Mouse (Mus musculus) liver, embryonic 16.5 days (tissue): Measurements from ENCODE around the gene Plekha5. TPM values are rescaled to one million over a fixed set of nuclear protein-coding genes. Genes with fewer than 3 reads are reported as not detected.

Experiments used
- ATAC-seq: fragments of 200-750 bp; cut with Nextera tagmentation; 2 replicates; pipeline ENCODE4 v1.8.0; 2017; ENCODE audit warnings: low read depth, mild to moderate bottlenecking, moderate number of reproducible peaks, moderate library complexity
- H3K27ac ChIP-seq: fragments of 300-500 bp; sonication (generic); 2 replicates; pipeline ENCODE4 v1.5.1; 2014; ENCODE audit warnings: mild to moderate bottlenecking, low read length
- H3K27me3 ChIP-seq: fragments of 300-500 bp; sonication (generic); 2 replicates; pipeline ENCODE4 v1.6.1; 2014; ENCODE audit warnings: low read depth, low read length, mixed read lengths; ENCODE audit not compliant: control insufficient read depth, insufficient read depth
- H3K36me3 ChIP-seq: fragments of 300-500 bp; sonication (generic); 2 replicates; pipeline ENCODE4 v1.6.1; 2014; ENCODE audit warnings: mild to moderate bottlenecking; ENCODE audit not compliant: control insufficient read depth, insufficient read depth
- H3K4me1 ChIP-seq: fragments of 300-500 bp; sonication (generic); 2 replicates; pipeline ENCODE4 v1.6.1; 2014; ENCODE audit warnings: low read depth, low read length, mixed read lengths; ENCODE audit not compliant: control insufficient read depth
- H3K4me2 ChIP-seq: fragments of 300-500 bp; sonication (generic); 2 replicates; pipeline ENCODE4 v1.6.1; 2014; ENCODE audit warnings: low read depth, low read length, mixed read lengths
- H3K4me3 ChIP-seq: fragments of 300-500 bp; sonication (generic); 2 replicates; pipeline ENCODE4 v1.5.1; 2014; ENCODE audit warnings: low read depth, mild to moderate bottlenecking, low read length
- H3K9ac ChIP-seq: fragments of 300-500 bp; sonication (generic); 2 replicates; pipeline ENCODE4 v1.6.1; 2014; ENCODE audit warnings: low read depth, low read length
- H3K9me3 ChIP-seq: fragments of 300-500 bp; sonication (generic); replicated peaks from 2 replicates; pipeline ENCODE4 v1.6.1; 2016; ENCODE audit warnings: low read length; ENCODE audit not compliant: control insufficient read depth
- WGBS: fragments of 180-500 bp; shearing (Covaris S2); extraction: QIAGEN DNeasy Blood & Tissue Kit; methylation state at CpG from one replicate; pipeline ENCODE4 v1.1.7; 2014; ENCODE audit not compliant: insufficient replicate concordance; 5-methylcytosine and 5-hydroxymethylcytosine counted together
- polyA plus RNA-seq: library from polyadenylated mRNA; unstranded; fragments of >200 nt; fragmentation: Nextera tagmentation; extraction: Ambion mirVana; gene quantifications from 2 replicates; pipeline ENCODE4 v1.2.1, GENCODE M21; 2015

The Plekha5 gene
- polyA plus RNA-seq, 1 experiment from 2014 or later, result 5.5 TPM

DNA sequence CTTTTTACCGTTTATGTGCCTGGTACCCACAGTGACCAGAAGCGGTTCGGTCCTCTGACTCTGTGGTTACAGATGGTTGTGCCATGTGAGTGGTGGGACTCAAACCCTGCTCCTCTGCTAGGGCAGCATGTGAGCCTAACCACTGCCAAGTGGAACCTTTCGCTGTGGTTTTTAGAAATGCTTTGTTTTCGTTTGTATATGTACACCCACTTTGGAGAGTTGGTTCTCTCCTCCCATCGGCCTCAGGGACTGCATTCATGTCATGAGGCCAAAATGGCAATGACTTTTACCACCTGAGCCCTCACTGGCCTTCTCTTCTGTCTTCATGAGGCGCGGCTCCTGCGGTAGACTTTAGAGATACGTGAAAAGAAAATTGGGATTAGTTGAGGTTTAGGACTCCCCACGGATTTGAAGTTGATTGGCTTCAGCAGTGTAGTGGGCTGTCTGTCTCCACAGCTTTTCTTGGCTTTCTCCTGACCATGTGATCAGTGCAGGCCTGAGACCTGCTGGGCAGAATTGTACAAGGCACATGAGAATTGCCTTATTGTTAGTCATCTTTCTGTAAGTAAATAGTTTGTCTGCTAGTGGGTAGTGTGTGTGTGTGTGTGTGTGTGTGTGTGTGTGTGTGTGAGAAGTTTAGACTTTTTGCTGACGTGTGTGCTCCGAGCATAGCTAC lies 84.8 kb downstream of the Plekha5 start:
- no peaks in the 10 kb centered on the region; the same call in none of the 2 replicates for H3K4me1 ChIP-seq
- H3K27ac ChIP-seq, result no peak overlapping the region
- H3K4me3 ChIP-seq, result no peak overlapping the region
- no peak overlapping the region for H3K4me2 ChIP-seq
- no peak for ATAC-seq
- 67% methylated on average over 13 of the region's 13 CpGs for WGBS
- no peaks in the 10 kb centered on the region for H3K9me3 ChIP-seq
- no peaks in the 10 kb centered on the region for H3K36me3 ChIP-seq
- no peak overlapping the region for H3K9ac ChIP-seq
- no peaks in the 10 kb centered on the region for H3K27me3 ChIP-seq

DNA sequence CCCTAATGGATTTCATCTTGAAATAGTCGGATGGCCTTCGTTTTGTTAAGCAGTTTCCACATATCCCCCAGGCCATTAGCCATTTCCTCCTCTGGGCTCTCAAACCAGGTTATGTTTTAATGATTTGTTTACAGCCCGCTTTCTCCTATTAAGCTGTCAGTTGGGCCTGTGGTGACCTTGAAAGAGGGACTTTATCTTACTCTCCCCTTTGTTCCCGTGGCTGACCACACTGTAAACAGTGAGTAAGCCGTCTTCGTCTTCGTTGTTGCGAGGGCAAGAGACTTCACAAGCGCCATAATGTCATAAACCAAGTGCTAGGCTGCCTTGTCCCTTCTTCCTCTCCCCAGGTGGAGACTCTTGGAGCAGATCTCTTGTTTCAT lies 85.3 kb downstream of the Plekha5 start:
- no peak overlapping the region for H3K4me2 ChIP-seq
- no peak overlapping the region for H3K9ac ChIP-seq
- no peaks in the 10 kb centered on the region for H3K9me3 ChIP-seq
- H3K27ac ChIP-seq, result peak overlapping the region; percentile 29; the same call in 1 of the 2 replicates
- H3K36me3 ChIP-seq, result no peaks in the 10 kb centered on the region
- H3K4me3 ChIP-seq, result no peak overlapping the region
- peak; percentile 40; the same call in 1 of the 2 replicates for ATAC-seq
- 31% methylated on average over 9 of the region's 9 CpGs for WGBS
- H3K4me1 ChIP-seq, result no peaks in the 10 kb centered on the region; the same call in none of the 2 replicates
- no peaks in the 10 kb centered on the region for H3K27me3 ChIP-seq

DNA sequence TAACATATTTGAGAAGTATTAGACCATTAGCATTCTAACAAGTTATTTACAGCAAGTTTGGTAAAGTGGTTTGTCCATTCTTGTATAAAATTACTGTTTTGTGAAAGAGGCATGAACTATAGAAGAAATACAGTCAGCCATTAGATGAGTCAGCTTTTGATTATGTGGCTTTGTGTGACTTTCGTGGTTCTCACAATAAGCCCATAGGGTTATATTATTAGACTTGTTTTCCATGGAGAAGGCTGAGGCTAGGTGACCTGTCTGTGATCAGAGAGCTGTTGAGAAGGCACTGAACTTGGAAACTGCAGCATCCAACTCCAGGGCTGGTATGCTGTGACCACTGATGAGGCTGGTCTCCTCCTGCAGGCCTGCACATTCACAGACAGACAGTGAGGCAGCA lies 88.2 kb downstream of the Plekha5 start:
- no peak for ATAC-seq
- no peaks in the 10 kb centered on the region for H3K27me3 ChIP-seq
- H3K27ac ChIP-seq, result no peak overlapping the region
- H3K36me3 ChIP-seq, result no peaks in the 10 kb centered on the region
- H3K4me2 ChIP-seq, result no peak overlapping the region
- H3K4me3 ChIP-seq, result no peak overlapping the region
- H3K9me3 ChIP-seq, result no peaks in the 10 kb centered on the region
- H3K9ac ChIP-seq, result no peak overlapping the region
- 52% methylated on average over 1 of the region's 1 CpGs for WGBS
- H3K4me1 ChIP-seq, result peaks cover 3% of the 10 kb centered on the region

DNA sequence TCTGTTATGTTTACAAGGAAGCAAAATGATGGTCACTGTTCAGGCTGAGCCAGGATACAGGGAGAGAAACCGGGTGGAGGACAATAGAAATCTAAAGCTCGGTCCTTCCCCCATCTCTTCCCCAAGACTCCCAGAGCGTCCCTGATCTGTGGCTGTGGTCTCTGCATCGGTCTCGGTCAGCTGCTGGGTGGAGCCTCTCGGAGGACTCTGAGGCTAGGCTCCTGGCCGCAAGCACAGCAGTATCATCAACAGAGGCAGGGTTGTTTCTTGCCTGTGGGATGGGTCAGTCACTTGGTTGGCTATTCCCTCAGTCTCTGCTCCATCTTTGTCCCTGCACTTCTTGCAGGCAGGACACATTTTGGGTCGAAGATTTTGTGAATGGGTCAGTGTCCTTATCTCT lies 88.6 kb downstream of the Plekha5 start:
- H3K27me3 ChIP-seq, result no peaks in the 10 kb centered on the region
- no peak overlapping the region for H3K27ac ChIP-seq
- H3K4me1 ChIP-seq, result peaks cover 3% of the 10 kb centered on the region
- no peak overlapping the region for H3K9ac ChIP-seq
- no peaks in the 10 kb centered on the region for H3K9me3 ChIP-seq
- 48% methylated on average over 8 of the region's 8 CpGs for WGBS
- ATAC-seq, result no peak
- H3K4me2 ChIP-seq, result no peak overlapping the region
- H3K4me3 ChIP-seq, result no peak overlapping the region
- H3K36me3 ChIP-seq, result no peaks in the 10 kb centered on the region

DNA sequence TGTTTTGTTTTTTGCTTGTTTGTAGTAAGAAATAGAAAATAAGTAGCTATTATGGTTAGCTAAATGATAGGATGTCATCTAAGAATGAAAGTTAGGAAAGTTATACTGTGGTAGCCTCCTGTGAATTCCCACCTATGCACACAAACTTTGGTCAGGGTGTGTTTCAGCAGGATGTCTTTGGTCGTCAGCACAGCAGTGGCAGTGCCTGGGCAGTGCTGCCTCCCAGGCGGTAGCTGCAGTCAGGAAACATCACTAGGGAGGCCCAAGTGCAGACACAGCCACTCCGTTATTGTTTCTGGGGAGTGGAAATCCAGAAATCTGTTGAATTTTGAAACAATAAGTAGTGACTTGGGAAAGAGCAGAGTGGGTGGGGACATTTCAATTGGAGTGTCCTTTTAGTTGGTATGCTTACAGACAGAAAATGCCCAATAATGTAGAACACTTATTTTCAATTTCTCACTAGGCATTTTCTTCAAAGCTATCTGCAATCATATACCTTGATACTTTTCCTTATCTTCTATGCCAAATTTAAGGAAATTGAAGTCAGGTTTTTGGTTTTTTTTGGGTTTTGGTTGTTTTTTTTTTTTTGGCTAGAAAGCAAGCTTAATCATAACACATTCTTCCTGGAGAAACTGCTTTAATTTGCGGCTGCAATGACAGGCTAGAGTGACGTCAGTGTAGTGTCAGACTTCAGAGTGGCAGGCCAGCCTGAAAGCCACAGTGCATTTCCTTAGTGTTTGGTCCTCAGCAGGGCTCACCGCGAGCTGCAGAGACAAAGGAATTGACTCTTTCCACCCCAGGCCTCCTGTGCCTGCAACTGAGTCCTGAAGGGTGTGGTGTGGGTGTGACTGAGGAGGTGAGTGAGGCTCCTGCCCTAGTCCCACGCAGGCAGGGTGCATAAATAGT lies 90.6 kb downstream of the Plekha5 start:
- 0 out of 2 replicates have a peak, but pooled peaks have one; percentile 27 for ATAC-seq
- H3K9ac ChIP-seq, result no peak overlapping the region
- WGBS, result 18% methylated on average over 8 of the region's 8 CpGs

DNA sequence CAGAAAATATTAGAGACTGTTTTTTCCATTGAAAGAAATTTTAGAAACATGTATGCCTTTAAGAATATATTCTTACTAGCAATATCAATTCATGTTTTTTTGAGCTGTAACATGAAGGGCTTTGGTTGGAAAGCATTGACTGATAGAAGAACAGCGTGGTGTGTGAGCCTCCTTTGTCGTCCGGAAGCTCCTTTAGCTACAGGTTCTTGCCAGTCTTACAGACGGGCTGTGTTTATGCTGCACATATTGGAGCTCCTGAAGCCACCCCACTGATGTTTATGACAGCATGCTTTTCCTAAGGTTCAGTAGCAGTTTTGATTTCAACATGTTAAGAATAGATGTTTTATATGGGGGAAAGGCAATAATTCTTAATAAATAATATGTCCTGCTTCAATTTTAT lies 91.7 kb downstream of the Plekha5 start:
- ATAC-seq, result no peak
- 60% methylated on average over 4 of the region's 4 CpGs for WGBS
- H3K9ac ChIP-seq, result no peak overlapping the region
- no peak overlapping the region for H3K4me2 ChIP-seq
- H3K9me3 ChIP-seq, result no peaks in the 10 kb centered on the region
- H3K4me1 ChIP-seq, result peaks cover 3% of the 10 kb centered on the region
- H3K27me3 ChIP-seq, result no peaks in the 10 kb centered on the region
- H3K27ac ChIP-seq, result no peak overlapping the region
- no peaks in the 10 kb centered on the region for H3K36me3 ChIP-seq
- no peak overlapping the region for H3K4me3 ChIP-seq

More for the DNA sequence above, 90.6 kb downstream of the Plekha5 start:
- peaks cover 3% of the 10 kb centered on the region for H3K4me1 ChIP-seq
- no peaks in the 10 kb centered on the region for H3K36me3 ChIP-seq
- H3K4me2 ChIP-seq, result no peak overlapping the region
- no peaks in the 10 kb centered on the region for H3K9me3 ChIP-seq
- H3K27ac ChIP-seq, result no peak overlapping the region
- no peaks in the 10 kb centered on the region for H3K27me3 ChIP-seq
- no peak overlapping the region for H3K4me3 ChIP-seq

DNA sequence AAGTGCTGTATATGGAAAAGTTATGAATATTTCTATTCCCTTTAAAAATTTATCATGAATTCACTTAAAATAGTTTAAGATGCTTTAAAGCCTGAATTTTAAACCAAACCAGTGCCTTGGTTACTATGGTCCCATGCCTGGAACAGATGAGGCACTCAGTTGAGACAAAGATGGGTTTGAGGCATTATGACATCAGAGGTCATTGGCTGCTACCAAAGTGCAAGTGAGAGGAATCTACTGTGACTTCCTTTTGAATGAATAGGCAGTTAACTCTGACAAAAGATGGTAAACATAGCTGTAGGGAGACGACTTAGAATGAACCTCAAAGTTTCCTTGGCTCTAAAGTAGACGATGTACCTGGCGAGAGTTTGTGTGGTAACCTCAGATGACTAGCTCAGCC lies 92.3 kb downstream of the Plekha5 start:
- Histone ChIP-seq H3K4me2 (no peak overlapping the region), H3K9me3 (no peaks in the 10 kb centered on the region), H3K27me3 (no peaks in the 10 kb centered on the region), H3K4me3 (no peak overlapping the region), H3K9ac (no peak overlapping the region), H3K4me1 (peaks cover 3% of the 10 kb centered on the region), H3K36me3 (no peaks in the 10 kb centered on the region), H3K27ac (no peak overlapping the region)
- ATAC-seq, result no peak
- 51% methylated on average over 3 of the region's 3 CpGs for WGBS

DNA sequence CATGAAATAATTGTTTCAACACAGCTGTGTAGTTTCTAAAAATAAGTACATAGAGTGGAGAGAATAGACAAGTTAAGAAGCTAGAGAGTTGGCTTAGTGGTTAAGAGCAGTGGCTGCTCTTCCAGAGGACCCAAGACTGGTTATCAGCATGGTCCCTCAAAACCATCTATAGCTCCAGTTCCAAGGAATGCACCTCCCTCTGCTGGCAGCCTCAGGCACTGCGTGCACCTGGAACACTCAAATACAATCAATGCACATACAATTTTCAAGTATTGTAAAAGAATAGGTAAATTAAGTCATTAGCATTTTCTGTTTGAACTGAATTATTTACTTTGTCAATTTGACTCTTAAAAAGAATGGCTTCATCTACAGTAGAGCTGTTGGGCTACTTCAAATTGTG lies 93.3 kb downstream of the Plekha5 start:
- H3K4me2 ChIP-seq, result no peak overlapping the region
- H3K4me1 ChIP-seq, result peaks cover 3% of the 10 kb centered on the region
- 73% methylated on average over 1 of the region's 1 CpGs for WGBS
- no peak overlapping the region for H3K9ac ChIP-seq
- no peak for ATAC-seq
- no peak overlapping the region for H3K27ac ChIP-seq
- no peaks in the 10 kb centered on the region for H3K9me3 ChIP-seq
- no peak overlapping the region for H3K4me3 ChIP-seq
- no peaks in the 10 kb centered on the region for H3K36me3 ChIP-seq
- H3K27me3 ChIP-seq, result no peaks in the 10 kb centered on the region

DNA sequence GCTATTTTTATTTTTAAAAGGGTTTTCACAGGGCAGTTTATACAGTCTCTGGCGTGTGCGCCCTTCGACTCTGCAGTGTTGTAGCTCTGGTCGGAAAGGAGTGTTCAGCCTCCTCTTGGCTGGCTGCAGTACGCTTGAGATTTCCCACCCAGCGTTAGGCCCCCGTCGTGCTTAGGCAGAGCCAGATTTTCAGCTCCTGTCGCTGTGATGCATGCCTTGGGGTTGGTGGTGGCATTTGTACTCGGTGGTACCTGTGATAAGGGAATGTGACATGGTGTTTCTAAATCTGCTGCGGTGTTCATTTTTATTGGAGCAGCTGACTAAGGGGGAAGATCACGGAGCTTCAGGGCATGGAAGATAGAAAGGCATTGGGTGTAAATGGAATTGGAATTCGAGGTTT lies 95.2 kb downstream of the Plekha5 start:
- Histone ChIP-seq H3K4me2 (no peak overlapping the region), H3K27me3 (no peaks in the 10 kb centered on the region), H3K27ac (no peak overlapping the region), H3K4me3 (no peak overlapping the region), H3K36me3 (no peaks in the 10 kb centered on the region), H3K9ac (no peak overlapping the region), H3K4me1 (peaks cover 3% of the 10 kb centered on the region), H3K9me3 (no peaks in the 10 kb centered on the region)
- WGBS, result 71% methylated on average over 13 of the region's 13 CpGs
- no peak for ATAC-seq
